Mouse (Mus musculus): ENCODE measurements around the gene Shmt2. TPM values are rescaled to one million over a fixed set of nuclear protein-coding genes. Genes with fewer than 3 reads are reported as not detected.

The Shmt2 gene
- polyA plus RNA-seq, 1 experiment from 2014 or later: 121 TPM

- no peak overlapping the region for H3K27ac ChIP-seq (replicated peaks)
- H3K36me3 ChIP-seq: peaks cover 100% of the 10 kb centered on the region
- no peaks in the 10 kb centered on the region for H3K9me3 ChIP-seq (replicated peaks)
- WGBS: 94% methylated on average over 20 of the region's 20 CpGs
- no peaks in the 10 kb centered on the region for H3K27me3 ChIP-seq (ENCODE audit: low read depth, poor library complexity, severe bottlenecking)
- no peak overlapping the region for H3K4me3 ChIP-seq
- peaks cover 12% of the 10 kb centered on the region for H3K4me1 ChIP-seq
- DNase-seq (ENCODE audit: low spot score): no peak
Measured at GRCm38 (mm10) chr10:127544375-127544774, 22.1 kb upstream of the Shmt2 start.

- no peaks in the 10 kb centered on the region for H3K27me3 ChIP-seq (ENCODE audit: low read depth, poor library complexity, severe bottlenecking)
- H3K9me3 ChIP-seq (replicated peaks): no peaks in the 10 kb centered on the region
- peaks cover 12% of the 10 kb centered on the region for H3K4me1 ChIP-seq
- H3K4me3 ChIP-seq: no peak overlapping the region
- DNase-seq (ENCODE audit: low spot score): no peak
- no peak overlapping the region for H3K27ac ChIP-seq (replicated peaks)
- WGBS: 90% methylated on average over 3 of the region's 3 CpGs
- H3K36me3 ChIP-seq: peaks cover 100% of the 10 kb centered on the region
Measured at GRCm38 (mm10) chr10:127543916-127544315, 21.7 kb upstream of the Shmt2 start.

GRCm38 (mm10) chr10:127542720-127543119 is 20.5 kb upstream of the Shmt2 start:
- peaks cover 95% of the 10 kb centered on the region for H3K36me3 ChIP-seq
- DNase-seq (ENCODE audit: low spot score): no peak
- H3K27me3 ChIP-seq (ENCODE audit: low read depth, poor library complexity, severe bottlenecking): peaks cover 5% of the 10 kb centered on the region; the same call in 1 of the 2 replicates
- 46% methylated on average over 6 of the region's 6 CpGs for WGBS
- H3K4me3 ChIP-seq: no peak overlapping the region
- peak overlapping the region; percentile 7 for H3K27ac ChIP-seq (replicated peaks)
- peaks cover 14% of the 10 kb centered on the region for H3K4me1 ChIP-seq
- H3K9me3 ChIP-seq (replicated peaks): no peaks in the 10 kb centered on the region

GRCm38 (mm10) chr10:127542084-127542483 is 19.8 kb upstream of the Shmt2 start:
- peak overlapping the region; percentile 7 for H3K27ac ChIP-seq (replicated peaks)
- peaks cover 88% of the 10 kb centered on the region for H3K36me3 ChIP-seq
- peaks cover 19% of the 10 kb centered on the region for H3K4me1 ChIP-seq
- peaks cover 12% of the 10 kb centered on the region for H3K27me3 ChIP-seq (ENCODE audit: low read depth, poor library complexity, severe bottlenecking)
- H3K4me3 ChIP-seq: no peak overlapping the region
- H3K9me3 ChIP-seq (replicated peaks): no peaks in the 10 kb centered on the region
- no peak for DNase-seq (ENCODE audit: low spot score)
- WGBS: 77% methylated on average over 13 of the region's 13 CpGs

- Histone ChIP-seq H3K27ac (replicated peaks) (no peak overlapping the region), H3K4me3 (no peak overlapping the region), H3K27me3 (ENCODE audit: low read depth, poor library complexity, severe bottlenecking) (peaks cover 17% of the 10 kb centered on the region), H3K9me3 (replicated peaks) (no peaks in the 10 kb centered on the region), H3K4me1 (peaks cover 24% of the 10 kb centered on the region), H3K36me3 (peaks cover 82% of the 10 kb centered on the region)
- WGBS: 93% methylated on average over 8 of the region's 8 CpGs
- DNase-seq (ENCODE audit: low spot score): no peak
Measured at GRCm38 (mm10) chr10:127541510-127541909, 19.3 kb upstream of the Shmt2 start.

- H3K4me3 ChIP-seq: no peak overlapping the region
- no peak overlapping the region for H3K27ac ChIP-seq (replicated peaks)
- no peaks in the 10 kb centered on the region for H3K9me3 ChIP-seq (replicated peaks)
- DNase-seq (ENCODE audit: low spot score): peak; percentile 78
- peaks cover 57% of the 10 kb centered on the region for H3K4me1 ChIP-seq
- 25% methylated on average over 7 of the region's 7 CpGs for WGBS
- peaks cover 48% of the 10 kb centered on the region for H3K36me3 ChIP-seq
- peaks cover 52% of the 10 kb centered on the region for H3K27me3 ChIP-seq (ENCODE audit: low read depth, poor library complexity, severe bottlenecking)
Measured at GRCm38 (mm10) chr10:127537854-127538583, 15.8 kb upstream of the Shmt2 start.

GRCm38 (mm10) chr10:127536586-127537314 is 14.5 kb upstream of the Shmt2 start:
- Histone ChIP-seq H3K27ac (replicated peaks) (0 out of 2 replicates have a peak overlapping the region, but pooled peaks have one; percentile 33), H3K27me3 (ENCODE audit: low read depth, poor library complexity, severe bottlenecking) (peaks cover 65% of the 10 kb centered on the region), H3K9me3 (replicated peaks) (no peaks in the 10 kb centered on the region), H3K4me1 (peaks cover 52% of the 10 kb centered on the region), H3K36me3 (peaks cover 35% of the 10 kb centered on the region), H3K4me3 (0 out of 2 replicates have a peak overlapping the region, but pooled peaks have one; percentile 2)
- 12% methylated on average over 8 of the region's 8 CpGs for WGBS
- peak; percentile 68 for DNase-seq (ENCODE audit: low spot score)

GRCm38 (mm10) chr10:127534929-127535384 is 12.7 kb upstream of the Shmt2 start:
- 1% methylated on average over 30 of the region's 30 CpGs for WGBS
- peaks cover 83% of the 10 kb centered on the region for H3K27me3 ChIP-seq (ENCODE audit: low read depth, poor library complexity, severe bottlenecking)
- peaks cover 17% of the 10 kb centered on the region for H3K36me3 ChIP-seq
- DNase-seq (ENCODE audit: low spot score): peak; percentile 52
- H3K9me3 ChIP-seq (replicated peaks): no peaks in the 10 kb centered on the region
- H3K4me3 ChIP-seq: peak overlapping the region; percentile 56
- H3K27ac ChIP-seq (replicated peaks): peak overlapping the region; percentile 60
- peaks cover 70% of the 10 kb centered on the region for H3K4me1 ChIP-seq

- peaks cover 10% of the 10 kb centered on the region for H3K36me3 ChIP-seq
- peaks cover 90% of the 10 kb centered on the region for H3K27me3 ChIP-seq (ENCODE audit: low read depth, poor library complexity, severe bottlenecking)
- peak within 1 kb of the TSS; percentile 60 for H3K27ac ChIP-seq (replicated peaks)
- peaks cover 77% of the 10 kb centered on the region for H3K4me1 ChIP-seq
- peak within 1 kb of the TSS; percentile 56 for H3K4me3 ChIP-seq
- WGBS: under 1% methylated on average over 76 of the region's 78 CpGs
- H3K9me3 ChIP-seq (replicated peaks): no peaks in the 10 kb centered on the region
- peak; percentile 41 for DNase-seq (ENCODE audit: low spot score)
Measured at GRCm38 (mm10) chr10:127534036-127534928, 12.0 kb upstream of the Shmt2 start, which contains the start of gene Nxph4. Nxph4 (minus strand) TSS chr10:127534559.

GRCm38 (mm10) chr10:127531548-127531947 is 9.3 kb upstream of the Shmt2 start:
- DNase-seq (ENCODE audit: low spot score): peak; percentile 50
- peaks cover 100% of the 10 kb centered on the region for H3K27me3 ChIP-seq (ENCODE audit: low read depth, poor library complexity, severe bottlenecking)
- no peaks in the 10 kb centered on the region for H3K9me3 ChIP-seq (replicated peaks)
- H3K27ac ChIP-seq (replicated peaks): peak overlapping the region; percentile 59; the same call in 1 of the 2 replicates
- H3K36me3 ChIP-seq: no peaks in the 10 kb centered on the region
- peaks cover 91% of the 10 kb centered on the region for H3K4me1 ChIP-seq
- H3K4me3 ChIP-seq: peak overlapping the region; percentile 56
- 2% methylated on average over 4 of the region's 4 CpGs for WGBS

GRCm38 (mm10) chr10:127530945-127531344 is 8.7 kb upstream of the Shmt2 start:
- DNase-seq (ENCODE audit: low spot score): no peak

GRCm38 (mm10) chr10:127527481-127527880 is 5.2 kb upstream of the Shmt2 start:
- Histone ChIP-seq H3K27ac (replicated peaks) (peak overlapping the region; percentile 13; the same call in 1 of the 2 replicates), H3K36me3 (no peaks in the 10 kb centered on the region), H3K4me3 (peak overlapping the region; percentile 44), H3K9me3 (replicated peaks) (no peaks in the 10 kb centered on the region), H3K27me3 (ENCODE audit: low read depth, poor library complexity, severe bottlenecking) (peaks cover 99% of the 10 kb centered on the region), H3K4me1 (peaks cover 81% of the 10 kb centered on the region)
- DNase-seq (ENCODE audit: low spot score): peak; percentile 46
- 3% methylated on average over 17 of the region's 17 CpGs for WGBS

More at GRCm38 (mm10) chr10:127530945-127531344, 8.7 kb upstream of the Shmt2 start:
- Histone ChIP-seq H3K27me3 (ENCODE audit: low read depth, poor library complexity, severe bottlenecking) (peaks cover 100% of the 10 kb centered on the region), H3K9me3 (replicated peaks) (no peaks in the 10 kb centered on the region), H3K27ac (replicated peaks) (peak overlapping the region; percentile 59), H3K36me3 (no peaks in the 10 kb centered on the region), H3K4me3 (peak overlapping the region; percentile 56), H3K4me1 (peaks cover 91% of the 10 kb centered on the region)
- WGBS: under 1% methylated on average over 25 of the region's 25 CpGs
